ENCODE assay signal across 13 mouse cellular contexts in genomic region chr3:108772211-108772610, GRCm38 (mm10). TPM values are rescaled to one million over a fixed set of nuclear protein-coding genes. Genes with fewer than 3 reads are reported as not detected.
A peak's percentile ranks its signal among the peaks of the same experiment; 100 is the strongest.
DNase-seq lines count a peak whose midpoint lies in the region; ATAC-seq lines count a peak whose summit lies in the region.
"Had no signal": no experiment of that assay in that cellular context is flagged by ENCODE, and none has a peak within 500 bp of the region (broad histone marks: within the 10 kb centered on the region; RNA-seq: fewer than 3 reads in every experiment).

No protein-coding gene starts in this region.

- no peaks in the 10 kb centered on the region for H3K4me1 ChIP-seq in midbrain, embryonic 11.5 days (ENCODE audit: control insufficient read depth, insufficient read depth, low read length)
- no peaks in the 10 kb centered on the region for H3K4me1 ChIP-seq in midbrain, embryonic 16.5 days (ENCODE audit: control insufficient read depth, insufficient read depth, low read length)
- H3K4me1 ChIP-seq in hindbrain, embryonic 16.5 days (ENCODE audit: control insufficient read depth, insufficient read depth, low read depth, low read length), result no peaks in the 10 kb centered on the region

- H3K4me3 ChIP-seq in midbrain, embryonic 11.5 days (ENCODE audit: low read depth, low read length), result no peak overlapping the region
- no peak overlapping the region for H3K4me3 ChIP-seq in midbrain, embryonic 16.5 days (ENCODE audit: low read depth, low read length)
- H3K4me3 ChIP-seq in hindbrain, embryonic 16.5 days (ENCODE audit: low read length), result no peak overlapping the region
- H3K4me3 ChIP-seq: embryonic facial prominence, embryonic 10.5 days had no signal

- H3K27ac ChIP-seq in midbrain, embryonic 11.5 days (ENCODE audit: low read depth, low read length), result no peak overlapping the region
- no peak overlapping the region for H3K27ac ChIP-seq in midbrain, embryonic 16.5 days (ENCODE audit: low read length)
- no peak overlapping the region for H3K27ac ChIP-seq in hindbrain, embryonic 16.5 days (ENCODE audit: low read depth, low read length)
- H3K27ac ChIP-seq: embryonic facial prominence, embryonic 10.5 days had no signal

- no peak overlapping the region for H3K4me2 ChIP-seq in midbrain, embryonic 11.5 days
- H3K4me2 ChIP-seq in midbrain, embryonic 16.5 days (ENCODE audit: low read length), result no peak overlapping the region
- no peak overlapping the region for H3K4me2 ChIP-seq in hindbrain, embryonic 16.5 days (ENCODE audit: low read length)

- no peaks in the 10 kb centered on the region for H3K27me3 ChIP-seq in midbrain, embryonic 11.5 days (ENCODE audit: control insufficient read depth, insufficient read depth, low read length)
- H3K27me3 ChIP-seq in midbrain, embryonic 16.5 days (ENCODE audit: control insufficient read depth, insufficient read depth, low read depth, low read length), result no peaks in the 10 kb centered on the region
- no peaks in the 10 kb centered on the region for H3K27me3 ChIP-seq in hindbrain, embryonic 16.5 days (replicated peaks; ENCODE audit: control insufficient read depth, insufficient read depth, low read length)

- no peaks in the 10 kb centered on the region for H3K36me3 ChIP-seq in midbrain, embryonic 11.5 days (ENCODE audit: control insufficient read depth, insufficient read depth, low read length)
- no peaks in the 10 kb centered on the region for H3K36me3 ChIP-seq in midbrain, embryonic 16.5 days (ENCODE audit: control insufficient read depth, insufficient read depth, low read length)
- no peaks in the 10 kb centered on the region for H3K36me3 ChIP-seq in hindbrain, embryonic 16.5 days (ENCODE audit: control insufficient read depth, insufficient read depth, low read length)
- H3K36me3 ChIP-seq: embryonic facial prominence, embryonic 10.5 days had no signal

- DNase-seq in midbrain, embryonic 11.5 days (ENCODE audit: low spot score, missing footprints), result peak; percentile 68
- peak; percentile 51 for DNase-seq in R1 (ENCODE audit: low read depth, low spot score)
- DNase-seq in gastrocnemius, adult 8-10 months (ENCODE audit: low spot score in 2 of 2), result peak; percentile 9 to 31
- DNase-seq in right cerebral cortex, postnatal 36 days (ENCODE audit: low spot score in 2 of 2), result peak; percentile 61 to 66
- no peak for DNase-seq in cerebellum, postnatal 25 days

- ATAC-seq in midbrain, embryonic 11.5 days (ENCODE audit: low FRiP score), result no peak
- ATAC-seq in midbrain, embryonic 16.5 days, result no peak
- no peak for ATAC-seq in hindbrain, embryonic 16.5 days
- ATAC-seq: forebrain, embryonic 14.5 days; inflammation-experienced regulatory T-cells, adult 6 months had no signal

- no peak overlapping the region for H3K9ac ChIP-seq in midbrain, embryonic 11.5 days (ENCODE audit: low read length)
- no peak overlapping the region for H3K9ac ChIP-seq in midbrain, embryonic 16.5 days (ENCODE audit: low read depth, low read length)
- no peak overlapping the region for H3K9ac ChIP-seq in hindbrain, embryonic 16.5 days (ENCODE audit: low read depth, low read length)

- H3K9me3 ChIP-seq in midbrain, embryonic 11.5 days (ENCODE audit: control insufficient read depth, low read length), result no peaks in the 10 kb centered on the region
- H3K9me3 ChIP-seq in midbrain, embryonic 16.5 days (replicated peaks; ENCODE audit: control insufficient read depth, low read length, poor library complexity, severe bottlenecking), result no peaks in the 10 kb centered on the region
- H3K9me3 ChIP-seq in hindbrain, embryonic 16.5 days (ENCODE audit: control insufficient read depth, low read length), result no peaks in the 10 kb centered on the region
- H3K9me3 ChIP-seq: embryonic facial prominence, embryonic 10.5 days had no signal

- WGBS in midbrain, embryonic 11.5 days, result 83% methylated on average over 13 of the region's 13 CpGs
- WGBS in midbrain, embryonic 16.5 days, result 90% methylated on average over 13 of the region's 13 CpGs
- 87% methylated on average over 13 of the region's 13 CpGs for WGBS in hindbrain, embryonic 16.5 days

RNA-seq across cellular contexts. Expression of gene Aknad1, which starts 32.8 kb away (rescaled TPM):
- polyA plus RNA-seq in midbrain, embryonic 11.5 days (2014; fragmentation: Nextera tagmentation; extraction: Ambion mirVana), result not detected in 2 replicates
- not detected in 2 replicates for polyA plus RNA-seq in midbrain, embryonic 16.5 days (2015; fragmentation: Nextera tagmentation; extraction: Ambion mirVana)
- total RNA-seq in gastrocnemius, adult 8-10 months (2022), result under 1 TPM; 0.11 to 0.34 (median 0.15) TPM
- not detected in 2 replicates for polyA plus RNA-seq in hindbrain, embryonic 16.5 days (2015; fragmentation: Nextera tagmentation; extraction: Ambion mirVana)
- polyA plus RNA-seq: forebrain, embryonic 14.5 days; heart, embryonic 16.5 days; inflammation-experienced regulatory T-cells, adult 6 months; lung, embryonic 16.5 days; small intestine, adult 2 months had no signal

RNA-seq across cellular contexts. Expression of gene Gpsm2, which starts 50.1 kb away (rescaled TPM):
- polyA plus RNA-seq in midbrain, embryonic 11.5 days (2014; fragmentation: Nextera tagmentation; extraction: Ambion mirVana), result 113 and 119 TPM in 2 replicates
- 16.6 and 19.4 TPM in 2 replicates for polyA plus RNA-seq in midbrain, embryonic 16.5 days (2015; fragmentation: Nextera tagmentation; extraction: Ambion mirVana)
- total RNA-seq in gastrocnemius, adult 8-10 months (2022), result 1 to 10 TPM in 1 of 4 experiments, under 1 TPM in 3; 0.56 to 1.2 (median 0.74) TPM
- polyA plus RNA-seq in hindbrain, embryonic 16.5 days (2015; fragmentation: Nextera tagmentation; extraction: Ambion mirVana), result 19.8 and 21.1 TPM in 2 replicates

Comparison
In these comparisons a context has a peak if more than half of its experiments do, and no peak if none do; other contexts are left out.
1. DNase-seq: peak in midbrain, embryonic 11.5 days (single experiment), R1 (single experiment), gastrocnemius, adult 8-10 months (2 of 2) and right cerebral cortex, postnatal 36 days (2 of 2); none in cerebellum, postnatal 25 days (0 of 2).